Mouse (Mus musculus) heart, adult 18-20 months (tissue): ENCODE data around the gene Sox12. TPM values are rescaled to one million over a fixed set of nuclear protein-coding genes. Genes with fewer than 3 reads are reported as not detected.
A peak's percentile ranks its signal among the peaks of the same experiment; 100 is the strongest.
"Not testable (repeated sequence)": the region's sequence is repeated elsewhere in the genome, so short reads cannot be mapped to it uniquely, and the experiment has no call there.

Experiments used
- DNase-seq, 2 experiments: peaks; one replicate each; pipeline ENCODE4 v3.0.0; 2021 to 2022; ENCODE audit warnings: mixed read lengths in 1 of 2
- total RNA-seq, 2 experiments: library from RNA; stranded (reverse); gene quantifications; 2 replicates each; pipeline ENCODE4 v1.2.3; 2021

Gene Sox12
- total RNA-seq, 2 experiments from 2014 or later: 5.7 to 5.8 TPM

DNA sequence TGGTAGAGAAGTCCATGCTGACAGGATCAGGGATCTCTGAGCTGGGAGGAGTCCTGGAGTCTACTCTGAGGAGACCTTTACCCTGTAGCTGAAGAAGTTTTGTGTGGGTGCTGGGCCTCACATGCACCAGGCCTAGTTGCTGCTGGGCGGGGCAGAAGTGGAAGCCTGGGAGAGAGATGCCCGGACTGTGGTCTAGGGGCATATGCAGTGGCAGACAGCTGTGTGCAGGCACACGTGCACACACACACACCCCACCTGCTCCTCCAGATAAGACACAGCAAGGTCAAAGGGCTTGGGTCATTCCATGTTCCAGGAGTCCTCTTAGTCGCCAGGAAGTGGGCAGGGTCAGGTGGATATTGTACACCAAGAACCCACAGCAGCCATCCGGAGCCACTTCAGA, 38.2 kb downstream of the Sox12 start:
- peak; percentile 44 to 48 for DNase-seq

DNA sequence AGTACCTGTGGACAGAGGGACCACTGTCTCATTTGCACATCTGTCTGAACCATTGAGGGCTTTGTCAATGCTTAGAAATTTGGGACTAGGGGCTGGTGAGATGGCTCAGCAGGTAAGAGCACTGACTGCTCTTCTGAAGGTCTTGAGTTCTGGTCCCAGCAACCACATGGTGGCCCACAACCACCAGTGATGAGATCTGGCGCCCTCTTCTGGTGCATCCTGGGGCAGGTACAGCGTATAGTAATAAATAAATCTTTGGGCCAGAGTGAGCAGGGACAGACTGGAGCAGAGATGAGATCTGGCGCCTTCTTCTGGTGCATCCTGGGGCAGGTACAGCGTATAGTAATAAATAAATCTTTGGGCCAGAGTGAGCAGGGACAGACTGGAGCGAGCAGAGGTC, 38.9 kb downstream of the Sox12 start:
- DNase-seq: not testable (repeated sequence)

DNA sequence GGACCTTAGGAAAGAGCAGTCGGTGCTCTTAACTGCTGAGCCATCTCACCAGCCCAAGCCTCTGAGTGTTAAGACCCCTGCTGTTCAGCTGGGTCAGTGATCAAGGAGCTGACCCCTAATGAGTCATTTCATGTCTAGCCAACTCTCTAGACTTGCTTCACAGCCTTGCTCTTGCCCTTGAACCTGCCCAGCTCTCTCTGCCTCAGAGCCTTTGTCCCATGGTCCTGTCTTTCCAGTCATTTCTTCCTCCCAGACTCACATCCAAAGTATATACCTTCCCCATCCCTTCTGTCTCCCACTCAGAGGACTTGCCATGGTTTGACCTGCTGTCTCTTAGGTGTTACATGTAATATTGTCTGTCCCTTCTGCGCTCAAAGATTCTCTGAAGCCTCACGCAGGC, 40.6 kb downstream of the Sox12 start:
- DNase-seq: no peak

GRCm38 (mm10) chr2:152349842-152350540, 47.9 kb downstream of the Sox12 start:
- peak; percentile 74 to 83 for DNase-seq

DNA sequence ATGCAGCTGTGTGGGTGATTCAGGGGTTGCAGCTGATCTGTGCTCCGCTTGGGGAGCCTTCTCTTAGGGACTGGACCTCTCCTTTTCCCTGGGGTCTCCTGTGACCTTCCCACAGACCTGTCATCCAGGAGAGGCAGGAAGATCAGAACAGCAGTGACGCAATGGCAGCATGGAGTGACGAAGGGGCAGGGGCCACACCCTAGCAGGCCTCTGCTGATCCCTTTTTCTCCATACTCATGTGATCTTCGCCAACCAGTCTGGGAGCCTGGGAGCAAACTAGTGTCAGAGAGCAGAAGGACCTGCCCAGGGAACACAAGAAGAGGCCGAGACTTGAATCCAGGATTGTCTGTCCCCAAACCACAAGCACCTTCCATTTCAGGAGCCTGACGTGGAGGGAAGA, 48.7 kb downstream of the Sox12 start:
- no peak for DNase-seq

GRCm38 (mm10) chr2:152347722-152348121, 50.1 kb downstream of the Sox12 start:
- DNase-seq: no peak

DNA sequence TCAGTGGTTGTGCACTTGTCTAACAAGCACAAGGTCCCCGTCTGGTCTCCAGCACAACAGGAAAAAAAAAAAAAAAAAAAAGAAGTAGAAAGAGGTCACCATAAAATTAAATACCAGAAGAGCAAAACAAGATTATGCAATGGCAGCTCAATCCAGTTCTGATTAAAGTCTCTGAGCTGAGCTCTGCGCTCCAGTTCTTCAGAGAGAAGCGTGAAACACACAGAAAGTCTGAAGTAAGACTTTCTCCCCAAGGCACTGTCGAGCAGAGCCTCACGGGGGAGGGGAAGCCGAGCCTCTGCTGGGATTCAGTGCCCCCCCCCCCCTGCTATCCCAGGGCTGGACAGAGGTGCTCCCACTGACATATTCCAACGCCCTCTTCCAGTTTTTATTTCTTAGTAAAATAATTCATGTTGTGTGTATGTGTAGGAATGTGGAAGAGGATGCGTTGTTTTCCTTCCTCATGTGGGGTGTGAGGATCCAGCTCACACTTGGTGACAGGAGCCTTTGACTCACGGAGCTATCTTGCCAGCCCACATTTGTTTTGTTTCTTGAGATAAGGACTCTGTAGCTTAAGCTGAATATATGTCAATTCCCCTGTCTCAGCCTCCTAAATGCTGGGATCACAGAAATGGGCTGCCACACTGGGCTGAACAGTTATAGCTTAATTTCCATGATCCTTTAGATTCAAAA, 50.9 kb downstream of the Sox12 start:
- DNase-seq: peak in 1 of 2 experiments; percentile 38

- DNase-seq: no peak
These were observed 52.5 kb downstream of the Sox12 start for GRCm38 (mm10) chr2:152345393-152345792.

- no peak for DNase-seq
These were observed 53.0 kb downstream of the Sox12 start for GRCm38 (mm10) chr2:152344909-152345308.

DNA sequence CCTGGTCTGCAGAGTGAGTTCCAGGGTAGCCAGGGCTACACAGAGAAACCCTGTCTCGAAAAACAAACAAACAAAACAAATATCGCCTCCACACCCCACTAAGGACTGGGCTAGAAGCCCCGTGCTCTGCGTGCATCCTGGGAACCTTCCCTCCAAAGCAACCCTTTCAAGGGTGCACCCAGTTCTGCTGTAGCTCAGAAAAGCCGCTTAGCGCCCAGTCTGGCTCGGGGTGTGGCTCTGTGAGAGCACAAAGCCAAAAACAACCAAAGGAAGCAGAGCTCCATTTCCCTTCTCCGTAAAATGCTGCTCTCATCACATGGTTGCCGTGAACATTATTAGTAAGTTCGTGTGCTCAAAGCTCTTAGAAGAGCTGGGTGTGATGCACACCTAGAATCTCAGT, 53.5 kb downstream of the Sox12 start:
- peak; percentile 60 to 62 for DNase-seq

Other genes with a start within 250 kb of the Sox12 start
- gene Csnk2a1, start 171.2 kb downstream of the Sox12 start, total RNA-seq: 10 to 100 TPM; 96.8 to 97.5 TPM
- gene Tbc1d20, start 104.2 kb downstream of the Sox12 start, total RNA-seq: 10 to 100 TPM; 40.2 to 48.8 TPM
- gene Rbck1, start 65.4 kb downstream of the Sox12 start, total RNA-seq: 10 to 100 TPM; 45.8 to 46.9 TPM
- 1 to 10 TPM; 2.8 to 3.8 TPM for gene Trib3, start 54.0 kb downstream of the Sox12 start, total RNA-seq
- gene Nrsn2, start 21.4 kb downstream of the Sox12 start, total RNA-seq: not detected
- 1 to 10 TPM; 5.0 to 5.8 TPM for gene Zcchc3, start 17.0 kb upstream of the Sox12 start, total RNA-seq
- 1 to 10 TPM; 1.6 to 2.4 TPM for gene 6820408C15Rik, start 17.5 kb upstream of the Sox12 start, total RNA-seq
- not detected for gene Defb23, start 66.6 kb upstream of the Sox12 start, total RNA-seq
- gene Defb20, start 79.0 kb upstream of the Sox12 start, total RNA-seq: not detected
- gene Defb22, start 92.1 kb upstream of the Sox12 start, total RNA-seq: not detected
- not detected for gene Defb26, start 113.6 kb upstream of the Sox12 start, total RNA-seq
- not detected for gene Defb28, start 120.2 kb upstream of the Sox12 start, total RNA-seq
- not detected for gene Defb29, start 142.0 kb upstream of the Sox12 start, total RNA-seq
- not detected for gene Gm17416, start 171.3 kb upstream of the Sox12 start, total RNA-seq
- not detected for gene Defb21, start 174.7 kb upstream of the Sox12 start, total RNA-seq
- gene Defb19, start 182.2 kb upstream of the Sox12 start, total RNA-seq: not detected
- not detected for gene Defb45, start 201.3 kb upstream of the Sox12 start, total RNA-seq
- gene Defb36, start 206.3 kb upstream of the Sox12 start, total RNA-seq: not detected
- gene Defb25, start 225.0 kb upstream of the Sox12 start, total RNA-seq: not detected
- gene Rem1, start 228.9 kb upstream of the Sox12 start, total RNA-seq: 1 to 10 TPM; 3.3 to 4.7 TPM